Mouse (Mus musculus) neutrophil, adult 5-6 weeks (primary cell): Measurements from ENCODE around the gene Olig1. TPM values are rescaled to one million over a fixed set of nuclear protein-coding genes. Genes with fewer than 3 reads are reported as not detected.
"Not testable (repeated sequence)": the region's sequence is repeated elsewhere in the genome, so short reads cannot be mapped to it uniquely, and the experiment has no call there.

ENCODE experiments used
- ATAC-seq: fragments of 151-379, 151-347 bp; 2 replicates; pipeline ENCODE4 v1.8.0; 2017; ENCODE audit warnings: mild to moderate bottlenecking, moderate TSS enrichment; ENCODE audit not compliant: insufficient number of reproducible peaks, poor library complexity, low FRiP score, severe bottlenecking; ENCODE audit errors: extremely low read depth
- total RNA-seq: library from RNA; stranded (forward); fragments of 200-1000 nt; gene quantifications from 2 replicates; pipeline ENCODE4 v1.2.3, GENCODE M21; 2017

Gene Olig1
- total RNA-seq, 1 experiment from 2014 or later, result not detected

GRCm38 (mm10) chr16:91233241-91233944 is 36.2 kb upstream of the Olig1 start:
- no peak for ATAC-seq

GRCm38 (mm10) chr16:91239024-91239423 is 30.5 kb upstream of the Olig1 start:
- ATAC-seq, result no peak

GRCm38 (mm10) chr16:91246292-91246691 is 23.3 kb upstream of the Olig1 start:
- no peak for ATAC-seq

DNA sequence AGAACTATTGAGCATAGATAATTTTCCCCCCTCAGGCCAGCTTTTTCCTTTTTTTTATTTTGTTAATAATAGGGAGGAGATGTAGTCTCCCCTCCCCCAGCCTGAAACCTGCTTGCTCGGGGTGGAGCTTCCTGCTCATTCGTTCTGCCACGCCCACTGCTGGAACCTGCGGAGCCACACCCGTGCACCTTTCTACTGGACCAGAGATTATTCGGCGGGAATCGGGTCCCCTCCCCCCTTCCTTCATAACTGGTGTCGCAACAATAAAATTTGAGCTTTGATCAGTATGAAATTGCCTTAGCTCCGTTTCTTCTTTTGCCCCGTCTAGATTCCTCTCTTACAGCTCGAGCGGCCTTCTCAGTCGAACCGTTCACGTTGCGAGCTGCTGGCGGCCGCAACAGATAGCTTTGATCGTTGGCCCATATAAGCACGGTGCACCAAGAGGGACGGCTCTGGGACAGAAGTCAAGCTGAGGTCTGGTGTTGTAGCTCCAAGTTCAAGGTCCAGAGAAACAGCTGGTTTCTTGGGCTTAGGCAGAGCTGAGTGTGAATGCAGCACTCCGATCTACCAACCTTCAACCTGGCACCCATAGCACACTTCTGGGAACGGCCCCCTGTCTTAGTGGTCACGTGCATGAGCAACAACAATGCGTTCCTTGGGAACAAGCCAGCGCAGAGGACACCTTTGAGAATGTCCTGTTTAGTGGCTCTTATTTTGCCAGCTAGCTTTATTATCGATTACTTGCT is 14.0 kb upstream of the Olig1 start:
- not testable (repeated sequence) for ATAC-seq

- ATAC-seq, result no peak
Observed at GRCm38 (mm10) chr16:91258956-91259355, 10.6 kb upstream of the Olig1 start.

GRCm38 (mm10) chr16:91260861-91261260 is 8.7 kb upstream of the Olig1 start:
- no peak for ATAC-seq

- no peak for ATAC-seq
Observed at GRCm38 (mm10) chr16:91262467-91263220, 6.9 kb upstream of the Olig1 start.

DNA sequence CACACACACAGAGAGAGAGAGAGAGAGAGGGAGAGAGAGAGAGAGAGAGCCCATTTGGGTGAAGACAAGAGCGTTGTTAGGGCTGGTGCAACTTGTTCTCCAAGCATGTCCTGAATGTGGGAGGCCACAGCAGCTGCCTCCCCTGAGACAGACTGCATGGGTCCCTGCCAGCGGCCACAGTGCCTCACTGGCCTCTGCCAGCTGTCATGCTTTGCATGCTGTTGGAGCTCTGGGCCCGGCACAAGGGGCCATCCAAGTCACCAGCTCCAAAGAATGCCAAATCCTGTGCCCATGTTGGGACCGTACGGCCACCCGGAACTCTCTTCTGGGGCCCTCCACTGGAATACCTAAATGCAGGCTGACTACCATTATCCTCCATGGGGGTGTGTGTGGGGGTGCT is 3.6 kb upstream of the Olig1 start:
- no peak for ATAC-seq

DNA sequence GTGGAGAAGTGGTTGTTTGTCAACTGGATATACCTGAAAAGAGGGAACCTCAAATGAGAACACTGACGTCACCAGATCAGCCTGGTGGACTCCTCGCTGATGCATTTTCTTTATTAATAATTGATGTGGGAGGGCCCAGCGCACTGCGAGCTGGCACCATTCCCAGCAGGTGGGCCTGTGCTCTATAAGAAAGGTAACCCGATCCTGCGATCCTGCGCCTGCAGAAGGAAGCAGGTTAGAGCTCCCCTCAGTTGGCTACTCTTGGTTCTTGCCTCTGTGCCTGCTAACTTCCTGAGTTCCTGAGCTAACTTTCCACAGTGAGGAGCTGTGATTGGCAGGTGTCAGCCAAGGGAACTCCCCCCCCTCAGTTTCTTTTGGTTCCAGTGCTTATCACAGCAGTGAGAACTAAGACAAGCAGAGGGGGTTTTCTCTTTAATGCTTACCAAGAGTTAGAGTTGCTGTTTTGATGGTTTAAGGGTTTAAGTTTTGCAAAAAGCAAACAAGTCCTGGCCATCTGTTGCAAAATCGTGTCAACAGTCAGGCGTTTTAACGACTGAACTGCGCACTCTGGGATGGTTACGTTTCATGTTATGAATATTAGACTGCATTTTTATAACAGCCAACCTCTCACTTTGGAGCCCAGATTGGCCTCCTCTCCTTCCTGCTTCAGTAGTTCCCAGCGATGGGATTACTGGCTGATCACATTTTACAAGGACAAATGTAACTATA is 684 bp upstream of the Olig1 start:
- ATAC-seq, result no peak

GRCm38 (mm10) chr16:91270212-91270971 is 820 bp downstream of the Olig1 start:
- ATAC-seq, result no peak

DNA sequence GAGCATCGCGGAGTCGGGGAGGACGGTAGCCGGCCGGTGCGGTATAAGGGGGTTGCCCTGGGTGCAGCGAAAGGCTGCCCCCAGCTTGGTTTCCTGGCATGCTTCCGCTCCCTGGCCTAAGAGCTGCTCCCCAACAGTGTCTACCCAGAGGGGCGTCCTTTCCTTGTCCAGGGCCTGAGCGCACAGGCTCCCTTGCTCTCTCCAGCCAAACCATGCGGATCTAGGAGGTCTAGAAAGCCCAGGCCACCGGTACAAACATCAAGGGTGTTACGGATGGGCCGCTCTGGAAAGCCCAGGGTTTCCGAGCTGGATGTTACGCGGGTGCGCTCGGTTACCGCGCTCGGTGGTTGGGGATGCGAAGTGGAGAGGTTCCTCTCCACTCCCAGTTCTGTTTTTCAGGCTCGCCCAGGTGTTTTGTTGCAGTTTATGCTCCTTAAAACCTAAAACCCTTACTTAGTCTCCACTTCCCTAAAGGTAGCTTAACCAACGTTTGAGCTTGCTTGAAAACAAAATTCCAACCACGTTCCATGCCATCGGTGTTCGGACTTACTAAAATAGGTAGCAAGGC is 1.5 kb downstream of the Olig1 start:
- ATAC-seq, result no peak

GRCm38 (mm10) chr16:91271634-91272033 is 2.1 kb downstream of the Olig1 start:
- ATAC-seq, result no peak

- no peak for ATAC-seq
Observed at GRCm38 (mm10) chr16:91280516-91280915, 10.9 kb downstream of the Olig1 start.

DNA sequence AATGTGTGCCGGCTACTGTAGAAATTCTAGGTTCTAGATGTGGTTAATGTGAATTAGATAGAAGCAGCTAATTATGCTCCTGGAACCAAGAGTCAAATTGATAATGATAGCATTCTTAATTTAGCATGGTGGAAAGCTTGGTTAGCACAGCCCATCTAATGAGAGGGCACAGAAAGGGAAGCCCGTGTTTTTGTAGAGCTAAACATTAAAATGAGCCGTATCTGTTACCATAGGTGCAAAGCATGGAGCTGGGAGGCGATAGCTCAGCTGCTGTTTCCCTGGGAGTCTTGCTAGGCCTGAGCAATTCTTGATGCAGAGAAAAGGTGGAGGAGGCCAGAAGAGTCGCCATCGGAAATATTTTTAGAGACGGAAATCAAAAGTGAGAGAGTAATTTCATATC is 22.5 kb downstream of the Olig1 start:
- ATAC-seq, result no peak

DNA sequence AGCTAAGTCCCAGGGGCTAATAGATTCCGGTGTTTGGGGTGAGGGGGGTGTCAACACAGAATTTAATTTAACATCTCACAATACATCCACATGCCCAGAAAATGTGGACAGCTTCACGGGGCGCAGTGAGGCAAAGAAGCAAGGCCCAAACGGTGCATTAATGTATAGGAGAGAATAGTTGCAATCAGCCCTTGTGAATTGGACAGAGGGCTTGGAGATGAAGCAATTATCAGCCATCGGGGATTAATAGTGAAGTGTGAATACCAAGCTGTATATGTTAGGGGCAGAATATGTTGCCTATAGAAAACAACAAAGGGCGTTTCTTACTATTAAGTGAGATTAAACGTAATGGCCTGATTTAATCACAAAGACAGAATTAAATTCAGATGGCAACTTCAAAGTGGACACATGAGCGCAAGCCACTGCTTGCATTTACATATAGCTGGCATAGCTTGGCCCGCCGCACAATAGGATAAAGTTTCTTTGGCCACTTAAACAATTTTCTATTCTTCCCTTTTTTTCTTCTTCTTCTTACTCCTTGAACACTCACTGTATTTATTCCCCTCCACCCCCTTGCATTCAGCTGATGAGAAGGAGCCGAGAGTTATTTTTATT is 23.3 kb downstream of the Olig1 start:
- no peak for ATAC-seq

- no peak for ATAC-seq
Observed at GRCm38 (mm10) chr16:91297726-91298125, 28.2 kb downstream of the Olig1 start.

DNA sequence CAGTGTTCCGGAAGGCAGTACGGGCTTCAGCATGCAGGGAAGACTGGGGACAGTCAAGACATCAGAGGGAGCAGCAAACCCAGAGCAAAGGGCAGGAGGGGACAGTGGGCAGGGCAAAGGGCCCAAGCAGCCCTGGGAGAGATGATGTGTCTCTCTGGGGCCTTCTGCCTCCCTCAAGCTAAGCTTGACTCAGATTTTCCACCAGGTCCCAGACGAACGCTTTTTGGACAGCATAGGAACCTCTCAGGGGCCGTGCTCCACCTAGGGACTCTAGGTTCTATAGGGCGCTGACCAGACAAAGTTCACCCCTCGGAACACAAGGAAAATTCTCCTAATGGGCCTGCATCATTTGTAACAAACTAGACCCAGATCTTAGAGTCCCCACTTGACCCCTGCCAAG is 29.8 kb downstream of the Olig1 start:
- ATAC-seq, result no peak
